Mouse (Mus musculus): ENCODE results near the gene Kat5.
A peak's percentile ranks its signal among the peaks of the same experiment; 100 is the strongest.

Gene Kat5

GRCm38 (mm10) chr19:5572331-5573125, 37.5 kb downstream of the Kat5 start:
- peak; percentile 91 for DNase-seq (ENCODE audit: extremely low read depth, insufficient read length, low spot score)

GRCm38 (mm10) chr19:5571831-5572230, 38.2 kb downstream of the Kat5 start:
- DNase-seq (ENCODE audit: extremely low read depth, insufficient read length, low spot score), result peak; percentile 52

GRCm38 (mm10) chr19:5570353-5571246, 39.4 kb downstream of the Kat5 start:
- no peak for DNase-seq (ENCODE audit: extremely low read depth, insufficient read length, low spot score)

- no peak for DNase-seq (ENCODE audit: extremely low read depth, insufficient read length, low spot score)
Measured at GRCm38 (mm10) chr19:5569521-5569920, 40.5 kb downstream of the Kat5 start.

GRCm38 (mm10) chr19:5568470-5569140, 41.4 kb downstream of the Kat5 start:
- peak; percentile 85 for DNase-seq (ENCODE audit: extremely low read depth, insufficient read length, low spot score)

GRCm38 (mm10) chr19:5567534-5568469, 42.2 kb downstream of the Kat5 start, which contains the start of gene Ap5b1:
TSS of gene Ap5b1 (plus strand) at chr19:5568025.
- peak; percentile 93 for DNase-seq (ENCODE audit: extremely low read depth, insufficient read length, low spot score)

GRCm38 (mm10) chr19:5567180-5567533, 42.9 kb downstream of the Kat5 start:
- no peak for DNase-seq (ENCODE audit: extremely low read depth, insufficient read length, low spot score)

- DNase-seq (ENCODE audit: extremely low read depth, insufficient read length, low spot score), result no peak
Measured at GRCm38 (mm10) chr19:5566316-5566715, 43.7 kb downstream of the Kat5 start.

GRCm38 (mm10) chr19:5562776-5563175, 47.3 kb downstream of the Kat5 start:
- DNase-seq (ENCODE audit: extremely low read depth, insufficient read length, low spot score), result no peak

GRCm38 (mm10) chr19:5561886-5562285, 48.2 kb downstream of the Kat5 start:
- DNase-seq (ENCODE audit: extremely low read depth, insufficient read length, low spot score), result no peak

GRCm38 (mm10) chr19:5561252-5561790, 48.7 kb downstream of the Kat5 start:
- DNase-seq (ENCODE audit: extremely low read depth, insufficient read length, low spot score), result no peak

GRCm38 (mm10) chr19:5560457-5561041, 49.5 kb downstream of the Kat5 start, which contains the start of gene Ovol1:
TSS of gene Ovol1 (minus strand) at chr19:5560646.
- no peak for DNase-seq (ENCODE audit: extremely low read depth, insufficient read length, low spot score)

- no peak for DNase-seq (ENCODE audit: extremely low read depth, insufficient read length, low spot score)
Measured at GRCm38 (mm10) chr19:5559631-5560456, 50.2 kb downstream of the Kat5 start.

GRCm38 (mm10) chr19:5559229-5559628, 50.8 kb downstream of the Kat5 start:
- no peak for DNase-seq (ENCODE audit: extremely low read depth, insufficient read length, low spot score)

GRCm38 (mm10) chr19:5558770-5559169, 51.3 kb downstream of the Kat5 start:
- DNase-seq (ENCODE audit: extremely low read depth, insufficient read length, low spot score), result no peak

- no peak for DNase-seq (ENCODE audit: extremely low read depth, insufficient read length, low spot score)
Measured at GRCm38 (mm10) chr19:5558169-5558568, 51.9 kb downstream of the Kat5 start.

- no peak for DNase-seq (ENCODE audit: extremely low read depth, insufficient read length, low spot score)
Measured at GRCm38 (mm10) chr19:5554212-5554611, 55.8 kb downstream of the Kat5 start.

- no peak for DNase-seq (ENCODE audit: extremely low read depth, insufficient read length, low spot score)
Measured at GRCm38 (mm10) chr19:5553802-5554201, 56.2 kb downstream of the Kat5 start.
